Mouse (Mus musculus): ENCODE results near the gene Pqlc2. TPM values are rescaled to one million over a fixed set of nuclear protein-coding genes. Genes with fewer than 3 reads are reported as not detected.

Pqlc2 gene
- 6.0 and 7.5 TPM in 2 replicates for polyA plus RNA-seq (2012; rRNA removed)

DNA sequence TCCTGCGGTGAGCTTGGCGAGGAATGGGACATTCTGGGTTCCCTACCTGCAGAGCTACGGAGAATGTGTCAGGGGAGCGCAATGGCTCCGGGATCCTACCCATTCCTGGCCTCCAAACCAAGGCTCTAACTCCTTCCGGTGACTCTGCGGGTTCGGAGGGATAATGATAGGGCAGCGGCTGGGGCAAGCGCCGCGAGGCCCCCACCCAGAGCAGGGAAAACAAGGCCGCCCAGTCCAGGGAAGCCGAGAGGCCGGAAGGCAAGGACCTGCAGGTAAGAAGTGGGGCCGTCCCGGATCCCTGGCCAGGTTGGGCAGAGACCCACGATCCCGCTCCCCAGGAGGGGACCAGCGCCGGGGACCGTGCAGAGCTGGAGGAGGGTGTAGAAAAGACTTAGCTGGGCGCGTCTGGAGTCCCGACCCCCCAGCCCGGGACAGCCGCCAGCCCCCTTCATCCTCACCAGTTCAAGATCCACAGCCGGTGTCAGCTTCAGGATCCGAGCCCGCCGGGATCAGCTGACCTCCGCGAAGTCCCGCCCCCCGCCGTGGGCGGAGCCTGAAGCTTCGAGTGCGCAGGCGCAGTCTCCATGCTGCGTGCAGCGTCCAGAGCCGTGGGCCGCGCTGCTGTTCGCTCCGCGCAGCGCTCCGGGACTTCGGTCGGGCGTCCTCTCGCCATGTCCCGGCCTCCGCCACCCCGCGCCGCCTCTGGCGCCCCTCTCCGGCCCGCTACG is at the start of gene Pqlc2, which contains the start of gene Akr7a5:
TSS of gene Pqlc2 (minus strand) at position 538 of the 728 bp plus-strand sequence.
TSS of gene Akr7a5 (plus strand) at position 574 of the 728 bp plus-strand sequence.

DNA sequence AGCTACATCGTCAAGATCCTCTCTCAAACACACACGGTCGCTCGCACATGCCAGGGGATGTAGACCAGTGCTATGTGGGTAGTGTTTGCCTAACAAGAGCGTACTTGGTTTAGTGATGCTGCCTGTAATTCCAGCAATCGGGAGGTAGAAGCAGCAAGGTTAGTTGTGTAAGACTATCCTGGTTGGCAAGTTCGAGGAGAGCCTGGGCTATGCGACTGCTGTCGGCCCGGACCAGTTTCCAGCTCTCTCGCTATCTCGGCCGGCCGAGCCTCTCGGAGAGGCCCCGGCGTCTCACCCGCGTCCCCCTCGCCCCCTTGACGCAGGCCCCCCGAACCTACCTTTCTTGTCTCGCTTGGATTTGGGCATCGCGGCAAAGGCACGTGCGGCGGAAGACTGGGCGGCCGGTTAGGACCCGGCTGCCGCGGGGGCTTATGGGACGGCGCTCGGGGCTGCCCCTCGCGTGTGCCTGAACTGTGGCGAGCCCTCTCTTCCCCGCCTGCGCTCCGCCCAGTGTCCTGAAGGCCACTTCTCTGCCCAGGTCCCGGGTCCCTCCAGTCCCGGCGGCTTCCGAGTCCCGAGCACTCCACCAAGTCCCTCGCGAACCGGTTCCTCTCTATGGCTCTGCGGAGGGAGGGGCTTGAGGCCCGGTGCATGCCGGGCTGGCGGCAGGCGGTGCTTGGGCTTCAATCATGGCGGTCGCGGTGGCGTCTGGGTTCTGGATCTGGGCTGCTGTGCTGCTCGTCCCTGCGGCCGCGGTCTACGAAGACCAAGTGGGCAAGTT is 41.6 kb upstream of the Pqlc2 start, which contains the start of the genes Mrto4, Emc1 and Ubr4:
TSS of gene Mrto4 (minus strand) at position 646 of the 781 bp plus-strand sequence.
TSS of gene Emc1 (plus strand) at position 657 of the 781 bp plus-strand sequence.
TSS of gene Ubr4 (plus strand) at position 679 of the 781 bp plus-strand sequence.

Other genes starting within 250 kb of the Pqlc2 start
- gene Htr6, start 235.1 kb downstream of the Pqlc2 start, polyA plus RNA-seq (2012; rRNA removed): not detected in 2 replicates
- gene Nbl1, start 217.7 kb downstream of the Pqlc2 start, polyA plus RNA-seq (2012; rRNA removed): 0.45 and 1.1 TPM in 2 replicates
- gene Minos1, start 179.6 kb downstream of the Pqlc2 start, polyA plus RNA-seq (2012; rRNA removed): 81.7 and 88.0 TPM in 2 replicates
- 67.3 and 73.3 TPM in 2 replicates for gene Capzb, start 117.8 kb downstream of the Pqlc2 start, polyA plus RNA-seq (2012; rRNA removed)
- 7.8 and 8.8 TPM in 2 replicates for gene Akr7a5, start within 50 bp of the Pqlc2 start, polyA plus RNA-seq (2012; rRNA removed)
- 60.3 and 64.6 TPM in 2 replicates for gene Mrto4, start 41.9 kb upstream of the Pqlc2 start, polyA plus RNA-seq (2012; rRNA removed)
- gene Emc1, start 41.9 kb upstream of the Pqlc2 start, polyA plus RNA-seq (2012; rRNA removed): 9.8 and 12.4 TPM in 2 replicates
- gene Ubr4, start 41.9 kb upstream of the Pqlc2 start, polyA plus RNA-seq (2012; rRNA removed): 45.3 and 53.6 TPM in 2 replicates
- 1.4 TPM in 2 replicates for gene Iffo2, start 219.8 kb upstream of the Pqlc2 start, polyA plus RNA-seq (2012; rRNA removed)

All from liver, embryonic 14 days (tissue).